Mouse (Mus musculus) MEL (cell line): ENCODE data around the gene Mfsd7a.

ENCODE experiments used
- CTCF ChIP-seq, 3 experiments: IDR thresholded peaks in 2 of 3; conservative IDR thresholded peaks in 1 of 3; 2 replicates each; pipeline ENCODE4 v1.5.1; 2011 to 2012; ENCODE audit warnings: low read length in 3 of 3, low read depth in 2 of 3, mild to moderate bottlenecking in 2 of 3, improper control_type of control experiment in 1 of 3, inconsistent platforms in 1 of 3, mixed read lengths in 1 of 3, moderate library complexity in 1 of 3; ENCODE audit not compliant: control insufficient read depth in 1 of 3, insufficient read depth in 1 of 3, poor library complexity in 1 of 3, severe bottlenecking in 1 of 3
- E2F4 ChIP-seq: IDR thresholded peaks from 2 replicates; pipeline ENCODE4 v1.6.1; 2011; ENCODE audit warnings: low read depth, low read length, improper control_type of control experiment, borderline replicate concordance
- ELF1 ChIP-seq: IDR thresholded peaks from 2 replicates; pipeline ENCODE4 v1.6.1; 2014; ENCODE audit warnings: low read depth, mild to moderate bottlenecking, inconsistent platforms, low read length, improper control_type of control experiment, moderate library complexity
- ETS1 ChIP-seq: IDR thresholded peaks from 2 replicates; pipeline ENCODE4 v1.6.1; 2012; ENCODE audit warnings: low read depth, mild to moderate bottlenecking, inconsistent platforms, low read length, improper control_type of control experiment, moderate library complexity
- GATA1 ChIP-seq: IDR thresholded peaks from 2 replicates; pipeline ENCODE4 v1.6.1; 2011; ENCODE audit warnings: low read depth, low read length, improper control_type of control experiment
- POLR2A ChIP-seq, 2 experiments: IDR thresholded peaks; 2 replicates each; pipeline ENCODE4 v1.6.1; 2011 to 2012; ENCODE audit warnings: low read length in 2 of 2, mild to moderate bottlenecking in 2 of 2, control low read depth in 1 of 2, improper control_type of control experiment in 1 of 2, low read depth in 1 of 2, moderate library complexity in 1 of 2; ENCODE audit not compliant: control insufficient read depth in 1 of 2, insufficient read depth in 1 of 2, poor library complexity in 1 of 2
- POLR2AphosphoS2 ChIP-seq: IDR thresholded peaks from 2 replicates; pipeline ENCODE4 v1.6.1; 2011; ENCODE audit warnings: low read length, improper control_type of control experiment
- RAD21 ChIP-seq: IDR thresholded peaks from 2 replicates; pipeline ENCODE4 v1.6.1; 2011; ENCODE audit warnings: mild to moderate bottlenecking, low read depth, low read length, improper control_type of control experiment
- RCOR1 ChIP-seq: IDR thresholded peaks from 2 replicates; pipeline ENCODE4 v1.6.1; 2012; ENCODE audit warnings: low read depth, mild to moderate bottlenecking, inconsistent platforms, low read length, improper control_type of control experiment
- SMC3 ChIP-seq: IDR thresholded peaks from 2 replicates; pipeline ENCODE4 v1.6.1; 2011; ENCODE audit warnings: low read depth, low read length, improper control_type of control experiment
- TAL1 ChIP-seq: IDR thresholded peaks from 2 replicates; pipeline ENCODE4 v1.6.1; 2012; ENCODE audit warnings: mild to moderate bottlenecking, inconsistent platforms, low read length, moderate library complexity, mixed read lengths
- TBP ChIP-seq: IDR thresholded peaks from 2 replicates; pipeline ENCODE4 v1.8.0; 2011; ENCODE audit warnings: low read depth, low read length, improper control_type of control experiment
- USF1 ChIP-seq: IDR thresholded peaks from 2 replicates; pipeline ENCODE4 v1.6.1; 2014; ENCODE audit warnings: low read depth, mild to moderate bottlenecking, inconsistent platforms, low read length, improper control_type of control experiment, moderate library complexity
- ZNF384 ChIP-seq: IDR thresholded peaks from 2 replicates; pipeline ENCODE4 v1.6.1; 2012; ENCODE audit warnings: low read depth, mild to moderate bottlenecking, inconsistent platforms, low read length, improper control_type of control experiment

DNA sequence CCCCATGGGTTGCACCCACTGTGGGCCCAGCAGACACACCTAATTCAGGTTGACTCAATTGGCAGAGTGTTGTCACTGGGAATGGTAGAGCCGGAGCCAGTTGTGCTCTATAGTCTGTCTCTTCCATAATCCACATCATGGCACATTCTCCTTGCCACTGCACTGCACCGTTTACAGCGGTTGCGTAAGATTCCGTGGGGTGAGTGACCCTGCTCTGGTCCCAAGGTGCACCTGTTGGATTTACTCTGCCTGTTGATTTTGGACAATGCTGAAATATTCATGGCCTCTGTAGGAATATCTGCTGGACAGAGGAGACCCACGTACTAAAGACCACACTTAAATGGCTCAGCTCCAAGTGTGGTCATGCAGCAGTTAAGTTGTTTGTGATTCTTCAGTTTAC lies 34.3 kb upstream of the Mfsd7a start:
- TF ChIP-seq CTCF (IDR thresholded peaks at IDR 0.05 in 2 of 3, conservative IDR thresholded peaks at IDR 0.05 in 1 of 3; ENCODE audit: control insufficient read depth in 1 of 3, insufficient read depth in 1 of 3, low read depth in 2 of 3, low read length in 3 of 3, poor library complexity in 1 of 3, severe bottlenecking in 1 of 3) (no peak), USF1 (no peak), TBP (no peak), ZNF384 (no peak), POLR2AphosphoS2 (no peak), GATA1 (no peak), RCOR1 (no peak), RAD21 (no peak), ETS1 (no peak), TAL1 (no peak), SMC3 (no peak), POLR2A (IDR thresholded peaks at IDR 0.05; ENCODE audit: control insufficient read depth in 1 of 2, insufficient read depth in 1 of 2, low read depth in 1 of 2, low read length in 2 of 2, poor library complexity in 1 of 2) (no peak), E2F4 (no peak), ELF1 (no peak)
